Mouse (Mus musculus) spleen, adult 2 months (tissue): ENCODE data around the gene Aldh1a7. TPM values are rescaled to one million over a fixed set of nuclear protein-coding genes. Genes with fewer than 3 reads are reported as not detected.

ENCODE experiments used
- DNase-seq, 2 experiments: peaks; one replicate each; pipeline versions ENCODE4 v3.0.0 to v3.0.0-alpha.2; 2012 to 2021; ENCODE audit warnings: low spot score in 2 of 2, low read depth in 1 of 2
- H3K27ac ChIP-seq: fragments of 200-500 bp; 2 replicates; pipeline ENCODE4 v1.5.1; 2012; ENCODE audit warnings: low read length, inconsistent platforms; ENCODE audit not compliant: insufficient read depth
- H3K27me3 ChIP-seq: fragments of 200-500 bp; 2 replicates; pipeline ENCODE4 v1.6.1; 2012; ENCODE audit warnings: mild to moderate bottlenecking, moderate library complexity, low read length, inconsistent platforms; ENCODE audit not compliant: control insufficient read depth, insufficient read depth
- H3K36me3 ChIP-seq: fragments of 200-500 bp; 2 replicates; pipeline ENCODE4 v1.6.1; 2012; ENCODE audit warnings: mild to moderate bottlenecking, low read length, inconsistent platforms; ENCODE audit not compliant: control insufficient read depth, insufficient read depth
- H3K4me1 ChIP-seq: fragments of 200-500 bp; 2 replicates; pipeline ENCODE4 v1.6.1; 2011; ENCODE audit warnings: inconsistent platforms; ENCODE audit not compliant: control insufficient read depth, insufficient read depth, insufficient read length
- H3K4me3 ChIP-seq: fragments of 200-500 bp; 2 replicates; pipeline ENCODE4 v1.5.1; 2011; ENCODE audit warnings: mild to moderate bottlenecking, inconsistent platforms; ENCODE audit not compliant: insufficient read depth, insufficient read length; ENCODE audit errors: extremely low read depth
- CTCF ChIP-seq: fragments of 200-500 bp; IDR thresholded peaks from 2 replicates; pipeline ENCODE4 v1.5.1; 2011; ENCODE audit warnings: mild to moderate bottlenecking, inconsistent platforms; ENCODE audit not compliant: insufficient read depth, insufficient read length, insufficient replicate concordance; ENCODE audit errors: extremely low read depth
- POLR2A ChIP-seq: fragments of 200-500 bp; IDR thresholded peaks from 2 replicates; pipeline ENCODE4 v1.6.1; 2011; ENCODE audit warnings: low read depth, low read length, inconsistent platforms
- WGBS: fragments of 180-500 bp; shearing (Covaris S2); methylation state at CpG from one replicate; pipeline ENCODE4 v1.1.7; 2018; 5-methylcytosine and 5-hydroxymethylcytosine counted together
- polyA plus RNA-seq: library from polyadenylated mRNA; depleted of rRNA; stranded (reverse); fragments of >200 nt; gene quantifications from 2 replicates; pipeline ENCODE4 v1.2.3, GENCODE M21; 2012; rRNA removed

The Aldh1a7 gene
- 0.56 and 0.63 TPM in 2 replicates for polyA plus RNA-seq

DNA sequence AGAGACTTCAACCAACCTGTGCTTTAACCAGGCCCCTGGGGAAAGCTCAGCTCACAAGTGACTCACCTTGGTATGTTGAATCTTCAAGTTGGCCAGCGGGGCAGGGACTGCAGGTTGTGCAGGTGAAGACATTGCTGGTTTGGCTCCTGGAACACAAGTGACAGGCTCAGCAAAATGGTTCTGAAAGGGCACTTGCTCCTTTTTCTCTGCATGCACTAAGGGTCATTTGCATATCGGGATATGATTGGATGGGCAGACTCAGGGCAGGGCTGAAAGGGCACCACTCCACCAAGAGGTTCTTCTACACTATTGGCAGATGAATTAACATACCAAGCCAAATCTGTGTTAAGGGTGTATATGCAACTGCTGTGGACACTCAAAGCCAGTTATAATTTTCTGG lies at the start of gene Aldh1a7:
Aldh1a7 (minus strand) TSS at position 182 of the 400 bp plus-strand sequence.
- H3K36me3 ChIP-seq, result no peaks in the 10 kb centered on the region
- H3K4me1 ChIP-seq, result no peaks in the 10 kb centered on the region
- H3K27ac ChIP-seq, result no peak within 1 kb of the TSS
- DNase-seq, result no peak
- H3K27me3 ChIP-seq, result no peaks in the 10 kb centered on the region
- WGBS, result 86% methylated on average over 2 of the region's 2 CpGs
- TF ChIP-seq POLR2A (no peak), CTCF (no peak)
- no peak within 1 kb of the TSS for H3K4me3 ChIP-seq

DNA sequence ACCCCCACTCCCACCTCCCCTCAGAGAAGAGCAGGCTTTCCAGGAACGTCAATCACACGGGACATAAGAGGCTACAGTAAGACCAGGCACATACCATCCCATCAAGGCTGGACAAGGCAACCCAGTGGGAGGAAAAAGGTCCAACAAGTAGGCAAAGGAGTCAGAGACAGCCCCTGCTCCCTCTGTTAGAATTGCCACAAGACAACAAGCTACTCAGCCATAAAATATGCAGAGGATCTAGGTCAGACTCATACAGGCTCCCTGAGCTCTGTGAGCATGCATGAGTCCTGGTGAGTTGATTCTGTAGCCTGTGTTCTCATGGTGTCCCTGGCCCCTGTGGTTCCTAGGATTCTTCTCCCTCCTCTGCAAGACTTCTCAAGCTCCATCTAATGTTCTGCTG lies 48.3 kb upstream of the Aldh1a7 start:
- no peaks in the 10 kb centered on the region for H3K27me3 ChIP-seq
- TF ChIP-seq POLR2A (no peak), CTCF (no peak)
- 74% methylated on average over 2 of the region's 2 CpGs for WGBS

DNA sequence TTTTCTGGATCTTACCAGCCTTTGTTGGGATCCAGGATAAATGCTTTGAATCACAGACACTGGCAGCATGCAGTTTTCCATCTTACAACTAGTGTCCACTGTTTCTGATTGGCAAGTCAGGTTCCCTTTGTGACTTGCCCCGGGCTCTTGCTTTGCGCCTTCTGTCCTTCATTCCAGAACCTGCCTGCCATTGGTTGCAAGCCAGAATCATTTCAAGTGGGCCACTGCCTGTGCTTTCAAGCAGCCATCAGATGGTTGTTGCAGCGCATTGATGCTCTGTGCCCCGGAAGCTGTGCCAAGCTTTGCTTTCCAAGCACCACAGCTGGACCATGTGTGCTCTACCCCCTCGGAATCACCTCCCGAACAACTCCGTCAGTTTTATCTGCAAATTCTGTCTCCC lies 46.6 kb upstream of the Aldh1a7 start:
- no peak overlapping the region for H3K4me3 ChIP-seq
- no peaks in the 10 kb centered on the region for H3K27me3 ChIP-seq
- no peak for TF ChIP-seq POLR2A
- WGBS, result 90% methylated on average over 7 of the region's 7 CpGs
- no peak for DNase-seq
- no peaks in the 10 kb centered on the region for H3K4me1 ChIP-seq
- no peak overlapping the region for H3K27ac ChIP-seq
- no peaks in the 10 kb centered on the region for H3K36me3 ChIP-seq

More for the DNA sequence above, 48.3 kb upstream of the Aldh1a7 start:
- Histone ChIP-seq H3K27ac (no peak overlapping the region), H3K4me3 (no peak overlapping the region), H3K36me3 (no peaks in the 10 kb centered on the region), H3K4me1 (no peaks in the 10 kb centered on the region)
- DNase-seq, result no peak

- TF ChIP-seq CTCF (no peak), POLR2A (no peak)
- H3K4me3 ChIP-seq, result no peak overlapping the region
- no peak for DNase-seq
- no peak overlapping the region for H3K27ac ChIP-seq
- no peaks in the 10 kb centered on the region for H3K36me3 ChIP-seq
- no peaks in the 10 kb centered on the region for H3K4me1 ChIP-seq
- no peaks in the 10 kb centered on the region for H3K27me3 ChIP-seq
- 22% methylated on average over 1 of the region's 1 CpGs for WGBS
These were observed 36.9 kb upstream of the Aldh1a7 start for GRCm38 (mm10) chr19:20764214-20764613.

DNA sequence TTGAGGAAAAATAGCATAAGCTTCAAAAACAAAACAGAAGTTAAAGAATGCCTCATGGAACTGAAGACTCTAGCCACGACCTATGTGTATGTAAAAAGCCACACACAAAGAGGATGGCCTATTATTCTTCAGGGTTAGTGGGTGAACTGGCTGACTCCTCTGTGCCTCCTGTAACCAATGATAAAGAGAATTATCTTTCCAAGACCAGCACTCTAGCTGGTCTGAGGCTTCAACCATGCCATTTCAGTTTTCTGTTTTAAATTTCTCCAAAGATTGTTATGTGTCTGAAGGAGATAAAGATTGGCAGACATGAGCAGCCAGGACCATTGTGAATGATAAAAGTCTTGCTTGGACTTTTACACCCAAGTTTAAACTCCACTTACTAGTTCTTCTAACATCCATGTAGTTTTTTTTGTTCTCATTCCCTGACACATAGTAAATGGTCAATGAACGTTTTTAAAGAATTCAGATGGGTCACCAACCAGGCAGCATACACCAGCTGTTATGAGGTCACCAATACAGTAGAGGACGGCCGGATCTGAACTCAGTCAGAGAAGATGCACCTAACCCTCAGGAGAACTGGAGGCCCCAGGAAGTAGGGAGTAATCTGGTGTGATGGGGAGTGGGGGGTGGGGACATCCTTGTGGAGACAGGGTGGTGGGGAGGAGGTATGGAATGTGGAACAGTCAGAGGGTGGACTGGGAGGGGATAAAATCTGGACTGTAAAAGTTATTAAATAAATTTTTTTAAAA lies 34.5 kb upstream of the Aldh1a7 start:
- Histone ChIP-seq H3K36me3 (no peaks in the 10 kb centered on the region), H3K27me3 (no peaks in the 10 kb centered on the region), H3K4me1 (no peaks in the 10 kb centered on the region), H3K27ac (no peak overlapping the region), H3K4me3 (no peak overlapping the region)
- TF ChIP-seq POLR2A (no peak), CTCF (no peak)
- DNase-seq, result no peak
- WGBS, result 64% methylated on average over 4 of the region's 4 CpGs

DNA sequence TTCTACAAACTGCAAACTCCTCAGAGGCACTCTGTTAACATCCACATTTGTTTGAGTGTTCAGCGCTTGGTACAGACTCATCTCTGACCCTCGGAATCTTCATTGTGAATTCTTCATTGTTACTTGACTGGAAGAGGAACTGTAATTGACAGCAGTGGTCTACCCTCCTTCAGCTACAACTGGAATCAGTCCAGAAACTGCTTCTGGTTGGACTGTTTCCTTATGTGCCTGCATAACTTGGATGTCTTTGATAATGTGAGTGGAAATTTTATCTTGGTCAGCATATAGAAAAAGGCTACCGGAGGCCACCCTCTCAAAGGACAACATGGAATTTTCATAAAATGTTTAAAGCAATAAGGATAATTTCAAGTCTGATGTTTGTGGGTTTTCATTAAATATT lies 33.8 kb upstream of the Aldh1a7 start:
- whole genome bisulfite sequencing, result 59% methylated on average over 3 of the region's 3 CpGs
- no peak for DNase-seq
- TF ChIP-seq POLR2A (no peak), CTCF (no peak)

GRCm38 (mm10) chr19:20744630-20745029 lies 17.3 kb upstream of the Aldh1a7 start:
- H3K4me3 ChIP-seq, result no peak overlapping the region
- TF ChIP-seq CTCF, result no peak
- TF ChIP-seq POLR2A, result no peak
- no peak for DNase-seq
- WGBS, result 90% methylated on average over 1 of the region's 1 CpGs
- H3K36me3 ChIP-seq, result no peaks in the 10 kb centered on the region
- no peak overlapping the region for H3K27ac ChIP-seq
- H3K27me3 ChIP-seq, result no peaks in the 10 kb centered on the region
- H3K4me1 ChIP-seq, result no peaks in the 10 kb centered on the region

More for the DNA sequence above, 33.8 kb upstream of the Aldh1a7 start:
- no peak overlapping the region for H3K4me3 ChIP-seq
- H3K36me3 ChIP-seq, result no peaks in the 10 kb centered on the region
- H3K27me3 ChIP-seq, result no peaks in the 10 kb centered on the region
- H3K4me1 ChIP-seq, result no peaks in the 10 kb centered on the region
- H3K27ac ChIP-seq, result no peak overlapping the region
